In genomic region chr16:4017466-4017865, GRCm38 (mm10) we compare ENCODE assay signal across 3 mouse cellular contexts. TPM values are rescaled to one million over a fixed set of nuclear protein-coding genes. Genes with fewer than 3 reads are reported as not detected.
"Had no signal": no experiment of that assay in that cellular context is flagged by ENCODE, and none has a peak within 500 bp of the region (broad histone marks: within the 10 kb centered on the region; RNA-seq: fewer than 3 reads in every experiment).

No protein-coding gene starts in this region.

RNA-seq across cellular contexts. Expression of gene Dnase1, which starts 19.3 kb away (rescaled TPM):
- polyA plus RNA-seq: cortical plate, adult 2 months; erythroblast, embryonic 14.5 days; heart, adult 2 months had no signal

RNA-seq across cellular contexts. Expression of gene Nlrc3, which starts 41.0 kb away (rescaled TPM):
- polyA plus RNA-seq: erythroblast, embryonic 14.5 days had no signal
